Mouse (Mus musculus) cerebellum, adult 2 months (tissue): ENCODE data around the gene Gm28053.

Experiments
- CTCF ChIP-seq: fragments of 200-500 bp; IDR thresholded peaks from 2 replicates; pipeline ENCODE4 v1.5.1; 2011; ENCODE audit warnings: low read depth, mild to moderate bottlenecking, control low read depth, low read length, moderate library complexity, borderline replicate concordance; ENCODE audit not compliant: insufficient read depth
- POLR2A ChIP-seq: fragments of 200-500 bp; IDR thresholded peaks from 2 replicates; pipeline ENCODE4 v1.6.1; 2011; ENCODE audit warnings: low read length, control low read depth, borderline replicate concordance; ENCODE audit not compliant: insufficient read depth

GRCm38 (mm10) chr6:48733660-48734059, 15.3 kb downstream of the Gm28053 start:
- TF ChIP-seq CTCF (no peak), POLR2A (no peak)
